Mouse (Mus musculus): ENCODE measurements around the gene 1700020A23Rik.

DNA sequence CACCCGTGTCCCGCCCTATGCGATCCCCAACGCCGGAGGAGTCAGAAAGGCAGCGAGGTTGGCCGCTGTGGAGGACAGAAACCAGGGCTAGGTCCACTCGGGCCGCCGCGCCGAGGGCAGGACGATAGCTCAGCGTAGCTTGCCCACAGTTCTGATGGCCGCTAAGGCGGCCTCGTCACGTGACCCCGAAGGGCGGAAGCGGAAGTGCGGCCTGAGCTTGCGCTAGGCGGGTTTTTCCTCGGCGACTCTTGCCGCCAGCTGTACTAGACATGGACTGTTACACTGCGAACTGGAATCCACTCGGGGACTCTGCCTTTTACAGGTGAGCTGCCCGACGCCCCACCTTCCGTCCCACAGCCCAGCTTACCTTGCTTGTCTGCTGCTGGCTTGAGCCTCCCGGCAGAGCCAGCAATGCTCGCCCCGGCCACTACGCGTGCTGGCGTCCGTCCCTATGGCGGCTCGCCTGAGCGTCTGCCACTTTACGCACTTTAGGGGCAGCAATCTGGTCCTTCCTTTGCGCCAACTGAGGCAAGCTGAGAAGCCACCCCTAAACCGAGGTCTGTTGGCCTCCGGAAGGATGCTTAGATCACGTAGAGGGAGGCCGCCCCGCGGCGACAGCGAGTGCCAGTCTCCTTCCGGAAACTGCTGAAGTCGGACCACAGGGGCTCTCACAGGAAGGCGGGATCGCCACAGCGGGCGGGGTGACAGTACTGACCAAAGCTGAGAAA is 19.2 kb downstream of the 1700020A23Rik start, which contains the start of the genes Vps16 and Pced1a:
- no peak for TF ChIP-seq CHD2 (IDR thresholded peaks at IDR 0.05; ENCODE audit: low read depth, low read length)
- no peak for TF ChIP-seq MAFK (IDR thresholded peaks at IDR 0.05; ENCODE audit: insufficient read depth, low read depth, low read length)
- no peak for TF ChIP-seq ZC3H11A (IDR thresholded peaks at IDR 0.05; ENCODE audit: borderline replicate concordance, low read depth, low read length)
- TF ChIP-seq ZNF384 (IDR thresholded peaks at IDR 0.05; ENCODE audit: low read depth, low read length) = no peak
- TF ChIP-seq HCFC1 (IDR thresholded peaks at IDR 0.05; ENCODE audit: borderline replicate concordance, insufficient read depth, low read length) = peak; percentile 90

All from ES-E14 (cell line).